Mouse (Mus musculus): ENCODE results near the gene Ikzf4. TPM values are rescaled to one million over a fixed set of nuclear protein-coding genes. Genes with fewer than 3 reads are reported as not detected.

Ikzf4 gene
- polyA plus RNA-seq, 1 experiment: 0.05 TPM

Small RNA genes within 50 kb of the gene (microRNA-seq; reads per million reads assigned to microRNA genes)
- not detected for gene Mir6917 (ENCODE audit: borderline microRNAs expressed)

Other genes with a start within 250 kb of the Ikzf4 start
- gene Slc39a5, start 244.8 kb downstream of the Ikzf4 start, polyA plus RNA-seq (2012; fragmentation: generic; extraction: Trizol): not detected
- gene Nabp2, start 234.5 kb downstream of the Ikzf4 start, polyA plus RNA-seq (2012; fragmentation: generic; extraction: Trizol): 93.0 TPM
- 34.0 TPM for gene Rnf41, start 234.3 kb downstream of the Ikzf4 start, polyA plus RNA-seq (2012; fragmentation: generic; extraction: Trizol)
- gene Smarcc2, start 186.7 kb downstream of the Ikzf4 start, polyA plus RNA-seq (2012; fragmentation: generic; extraction: Trizol): 48.4 TPM
- 3,169 TPM for gene Myl6, start 151.8 kb downstream of the Ikzf4 start, polyA plus RNA-seq (2012; fragmentation: generic; extraction: Trizol)
- 16.7 TPM for gene Myl6b, start 147.3 kb downstream of the Ikzf4 start, polyA plus RNA-seq (2012; fragmentation: generic; extraction: Trizol)
- 120 TPM for gene Esyt1, start 120.1 kb downstream of the Ikzf4 start, polyA plus RNA-seq (2012; fragmentation: generic; extraction: Trizol)
- gene Zc3h10, start 98.2 kb downstream of the Ikzf4 start, polyA plus RNA-seq (2012; fragmentation: generic; extraction: Trizol): 13.0 TPM
- gene Rpl41, start 96.7 kb downstream of the Ikzf4 start, polyA plus RNA-seq (2012; fragmentation: generic; extraction: Trizol): 13,760 TPM
- gene Pa2g4, start 80.0 kb downstream of the Ikzf4 start, polyA plus RNA-seq (2012; fragmentation: generic; extraction: Trizol): 232 TPM
- 0.28 TPM for gene Erbb3, start 56.3 kb downstream of the Ikzf4 start, polyA plus RNA-seq (2012; fragmentation: generic; extraction: Trizol)
- gene Rps26, start 19.2 kb downstream of the Ikzf4 start, polyA plus RNA-seq (2012; fragmentation: generic; extraction: Trizol): 2,179 TPM
- gene Suox, start 28.1 kb upstream of the Ikzf4 start, polyA plus RNA-seq (2012; fragmentation: generic; extraction: Trizol): 9.6 TPM
- gene Rab5b, start 50.3 kb upstream of the Ikzf4 start, polyA plus RNA-seq (2012; fragmentation: generic; extraction: Trizol): 27.0 TPM
- 0.16 TPM for gene Pmel, start 58.2 kb upstream of the Ikzf4 start, polyA plus RNA-seq (2012; fragmentation: generic; extraction: Trizol)
- 34.7 TPM for gene Cdk2, start 59.0 kb upstream of the Ikzf4 start, polyA plus RNA-seq (2012; fragmentation: generic; extraction: Trizol)
- gene Dgka, start 98.9 kb upstream of the Ikzf4 start, polyA plus RNA-seq (2012; fragmentation: generic; extraction: Trizol): 7.3 TPM
- 38.0 TPM for gene Pym1, start 101.9 kb upstream of the Ikzf4 start, polyA plus RNA-seq (2012; fragmentation: generic; extraction: Trizol)
- gene Mmp19, start 144.9 kb upstream of the Ikzf4 start, polyA plus RNA-seq (2012; fragmentation: generic; extraction: Trizol): 1.7 TPM
- gene Dnajc14, start 158.1 kb upstream of the Ikzf4 start, polyA plus RNA-seq (2012; fragmentation: generic; extraction: Trizol): 31.2 TPM
- gene Tmem198b, start 158.4 kb upstream of the Ikzf4 start, polyA plus RNA-seq (2012; fragmentation: generic; extraction: Trizol): 15.1 TPM
- 56.6 TPM for gene Sarnp, start 171.3 kb upstream of the Ikzf4 start, polyA plus RNA-seq (2012; fragmentation: generic; extraction: Trizol)
- gene Ormdl2, start 175.7 kb upstream of the Ikzf4 start, polyA plus RNA-seq (2012; fragmentation: generic; extraction: Trizol): 41.1 TPM
- gene Gdf11, start 245.7 kb upstream of the Ikzf4 start, polyA plus RNA-seq (2012; fragmentation: generic; extraction: Trizol): 17.0 TPM

Data from C2C12 (cell line).